Mouse (Mus musculus) gastrocnemius, postnatal 25 days (tissue): ENCODE data around the gene Mphosph9. TPM values are rescaled to one million over a fixed set of nuclear protein-coding genes. Genes with fewer than 3 reads are reported as not detected.

Source experiments
- DNase-seq: peaks from one replicate; pipeline ENCODE4 v3.0.0; 2022
- total RNA-seq, 2 experiments: library from RNA; stranded (reverse); gene quantifications; 1 replicate in 1 of 2; 2 replicates in 1 of 2; pipeline ENCODE4 v1.2.3; 2021

Gene Mphosph9
- total RNA-seq, 2 experiments from 2014 or later: 2.5 to 2.8 TPM

- DNase-seq: no peak
Measured at GRCm38 (mm10) chr5:124267652-124268051, 60.1 kb downstream of the Mphosph9 start.

GRCm38 (mm10) chr5:124266821-124267220, 61.0 kb downstream of the Mphosph9 start:
- no peak for DNase-seq

DNA sequence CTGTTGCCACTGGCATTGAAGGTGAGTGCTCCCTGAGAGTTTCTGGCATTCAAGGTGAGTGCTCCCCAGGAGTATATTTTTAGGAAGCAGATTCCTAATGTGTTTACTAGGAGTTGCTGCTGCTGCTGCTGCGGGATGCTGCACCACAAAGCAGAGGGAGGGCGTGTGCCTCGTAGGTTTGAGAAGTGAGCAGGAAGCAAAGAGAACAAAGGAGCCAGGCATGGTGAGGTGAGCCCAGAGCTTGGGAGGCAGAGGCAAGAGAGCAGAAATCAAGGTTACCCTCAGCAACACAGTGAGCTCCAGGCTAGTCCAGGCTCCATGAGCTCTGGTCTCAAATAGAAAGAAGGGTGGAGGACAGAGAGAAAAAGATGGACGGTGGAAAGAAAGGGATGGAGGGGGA, 64.5 kb downstream of the Mphosph9 start:
- no peak for DNase-seq

DNA sequence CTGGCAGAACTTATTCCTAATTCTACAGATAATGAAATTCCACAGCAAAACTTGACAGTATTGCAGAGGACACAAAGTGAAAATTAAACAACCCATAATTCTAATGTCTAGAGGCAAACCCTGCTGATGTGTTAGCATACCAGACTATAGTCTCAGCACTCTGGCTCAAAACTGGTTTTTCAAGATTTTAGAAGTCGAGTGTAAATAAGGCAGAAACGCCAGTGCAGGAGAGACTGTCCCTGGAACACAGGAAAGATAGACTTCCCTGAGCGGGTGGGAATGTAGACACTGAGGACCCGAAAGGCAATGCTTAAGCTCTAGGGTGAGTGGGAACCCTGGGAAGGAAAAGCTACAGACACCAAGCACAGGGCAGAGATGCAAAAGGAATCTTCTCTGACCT, 65.7 kb downstream of the Mphosph9 start:
- no peak for DNase-seq

DNA sequence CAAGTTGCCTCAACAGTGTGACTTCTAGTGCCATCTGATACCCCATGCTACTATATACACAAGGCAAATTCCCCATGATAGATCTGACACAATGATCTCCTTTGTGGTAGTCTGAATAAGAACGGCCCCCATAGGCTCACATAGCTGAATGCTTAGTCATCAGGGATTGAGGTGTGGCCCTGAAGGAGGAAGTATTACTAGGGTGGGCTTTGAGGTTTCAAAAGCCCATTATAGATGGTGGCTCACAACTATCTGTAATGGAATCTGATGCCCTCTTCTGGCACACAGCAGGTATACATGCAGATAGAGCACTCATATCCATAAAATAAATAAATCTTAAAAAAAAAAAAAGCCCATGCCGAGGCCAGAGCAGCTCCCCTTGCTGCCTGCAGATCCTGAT, 68.6 kb downstream of the Mphosph9 start:
- no peak for DNase-seq

GRCm38 (mm10) chr5:124258026-124258425, 69.7 kb downstream of the Mphosph9 start:
- DNase-seq: no peak

DNA sequence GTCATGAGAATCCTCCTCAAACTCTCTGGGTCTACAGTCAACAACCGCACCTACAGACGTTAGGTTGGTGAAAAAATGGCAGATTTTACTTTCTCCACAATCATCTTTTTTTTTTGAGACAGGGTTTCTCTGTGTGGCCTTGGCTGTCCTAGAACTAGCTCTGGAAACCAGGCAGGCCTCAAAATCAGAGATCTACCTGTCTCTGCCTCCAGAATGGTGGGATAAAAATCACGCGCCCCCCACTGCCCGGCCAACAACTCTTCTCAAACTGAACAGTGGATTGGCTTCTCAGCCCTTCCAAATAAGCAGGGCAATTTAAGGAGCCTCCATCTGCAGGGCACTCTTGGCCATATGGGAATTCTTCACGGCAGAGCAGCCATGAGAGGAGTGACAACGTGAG, 72.6 kb downstream of the Mphosph9 start:
- no peak for DNase-seq

- no peak for DNase-seq
Measured at GRCm38 (mm10) chr5:124253555-124253954, 74.2 kb downstream of the Mphosph9 start.

DNA sequence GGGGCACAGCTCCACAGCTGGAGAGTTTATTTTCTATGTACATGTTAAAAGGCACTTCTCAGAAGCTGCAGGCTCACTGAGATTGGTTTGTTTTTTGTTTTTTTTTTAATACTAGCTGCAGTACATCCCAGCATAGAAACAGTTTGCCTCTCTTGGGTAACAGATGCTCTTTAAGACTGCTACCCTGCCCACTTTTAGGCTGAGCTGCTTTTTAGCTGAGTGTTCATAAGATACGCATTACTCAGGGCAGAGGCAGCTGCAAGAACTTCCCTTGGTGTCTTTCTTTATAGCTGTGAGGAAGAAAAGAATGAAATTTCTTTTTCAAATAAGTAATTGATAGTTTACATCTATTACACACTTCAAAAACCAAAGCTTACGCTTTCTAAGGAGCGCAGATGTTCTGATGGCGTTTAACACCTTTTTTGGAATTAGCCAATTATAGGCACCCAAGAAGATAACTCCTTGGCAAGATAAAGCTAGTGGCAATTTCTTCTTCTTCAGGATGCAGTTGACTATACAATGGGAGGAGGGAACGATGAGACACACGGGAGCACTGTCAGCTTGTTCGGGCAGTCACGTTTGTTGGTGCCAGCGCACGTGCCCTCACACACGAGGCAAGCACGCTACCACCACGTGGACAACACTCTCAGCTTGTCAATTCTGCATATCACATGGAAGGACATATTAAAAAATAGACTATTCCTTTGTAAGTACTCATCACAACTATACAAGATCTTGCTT, 75.0 kb downstream of the Mphosph9 start:
- no peak for DNase-seq

GRCm38 (mm10) chr5:124251070-124251469, 76.7 kb downstream of the Mphosph9 start:
- no peak for DNase-seq

- DNase-seq: peak; percentile 57
Measured at GRCm38 (mm10) chr5:124249614-124250591, 77.9 kb downstream of the Mphosph9 start, which contains the start of gene Pitpnm2. Pitpnm2 (minus strand) TSS chr5:124249760.

DNA sequence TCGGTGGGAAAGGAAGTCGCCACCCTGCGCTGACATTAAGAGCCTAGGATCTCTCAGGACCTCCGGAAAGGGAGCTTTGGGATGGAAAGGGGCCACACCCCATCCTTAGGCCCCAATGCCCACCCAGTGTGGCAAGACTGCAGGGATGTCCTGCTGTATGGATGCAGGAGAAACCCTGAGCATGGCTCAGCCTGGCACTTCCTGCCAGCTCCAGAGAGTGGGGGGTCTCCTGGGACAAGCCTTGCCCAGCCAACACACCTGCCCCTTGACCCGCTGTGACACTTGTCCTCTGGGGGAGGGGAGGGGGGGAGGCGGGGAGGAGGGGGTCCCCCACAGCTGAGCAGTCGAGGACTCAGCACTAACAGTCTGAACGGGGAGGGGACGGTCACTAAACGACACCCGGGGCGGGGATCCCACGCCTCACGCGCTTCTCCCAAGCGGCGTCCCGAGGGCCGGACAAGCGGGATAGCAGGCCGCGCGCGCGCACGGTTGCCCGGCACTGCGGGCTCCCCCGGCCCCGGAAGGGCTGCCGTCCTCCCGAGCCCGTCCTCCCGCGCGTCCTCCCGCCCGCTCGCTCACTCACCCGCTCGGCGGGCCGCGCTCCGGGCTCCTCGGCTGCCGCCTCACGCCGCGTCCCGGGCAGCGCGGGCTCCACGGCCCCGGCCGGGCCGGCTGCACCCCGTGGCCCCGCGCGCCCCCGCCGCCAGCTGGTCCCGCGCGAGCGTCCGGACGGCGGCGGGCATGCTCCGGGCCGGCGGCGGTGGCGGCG, 78.7 kb downstream of the Mphosph9 start:
- DNase-seq: peak; percentile 66

GRCm38 (mm10) chr5:124247986-124248626, 79.7 kb downstream of the Mphosph9 start:
- peak; percentile 28 for DNase-seq

DNA sequence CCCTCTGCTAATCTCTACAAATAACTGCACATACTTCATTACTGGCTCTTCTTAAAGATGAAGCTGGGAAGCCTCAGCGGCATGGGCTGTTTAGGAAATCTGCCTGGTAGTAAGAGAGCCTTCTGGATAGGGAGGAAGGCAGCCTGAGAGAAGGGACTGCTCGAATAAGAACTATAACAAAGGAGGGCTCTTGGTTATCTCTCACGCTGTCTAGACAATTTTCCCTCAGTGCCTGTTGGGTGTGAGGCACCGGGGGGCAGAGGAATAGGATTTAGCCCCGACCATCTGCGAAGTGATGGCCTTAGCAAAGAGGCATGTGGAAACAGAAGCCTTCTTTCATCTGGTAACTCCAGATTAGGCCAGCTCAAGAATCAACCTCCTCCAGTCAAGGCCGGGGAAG, 80.5 kb downstream of the Mphosph9 start:
- DNase-seq: no peak

GRCm38 (mm10) chr5:124244885-124245284, 82.9 kb downstream of the Mphosph9 start:
- DNase-seq: no peak

- no peak for DNase-seq
Measured at GRCm38 (mm10) chr5:124244449-124244848, 83.3 kb downstream of the Mphosph9 start.

- DNase-seq: no peak
Measured at GRCm38 (mm10) chr5:124243236-124243901, 84.4 kb downstream of the Mphosph9 start.

DNA sequence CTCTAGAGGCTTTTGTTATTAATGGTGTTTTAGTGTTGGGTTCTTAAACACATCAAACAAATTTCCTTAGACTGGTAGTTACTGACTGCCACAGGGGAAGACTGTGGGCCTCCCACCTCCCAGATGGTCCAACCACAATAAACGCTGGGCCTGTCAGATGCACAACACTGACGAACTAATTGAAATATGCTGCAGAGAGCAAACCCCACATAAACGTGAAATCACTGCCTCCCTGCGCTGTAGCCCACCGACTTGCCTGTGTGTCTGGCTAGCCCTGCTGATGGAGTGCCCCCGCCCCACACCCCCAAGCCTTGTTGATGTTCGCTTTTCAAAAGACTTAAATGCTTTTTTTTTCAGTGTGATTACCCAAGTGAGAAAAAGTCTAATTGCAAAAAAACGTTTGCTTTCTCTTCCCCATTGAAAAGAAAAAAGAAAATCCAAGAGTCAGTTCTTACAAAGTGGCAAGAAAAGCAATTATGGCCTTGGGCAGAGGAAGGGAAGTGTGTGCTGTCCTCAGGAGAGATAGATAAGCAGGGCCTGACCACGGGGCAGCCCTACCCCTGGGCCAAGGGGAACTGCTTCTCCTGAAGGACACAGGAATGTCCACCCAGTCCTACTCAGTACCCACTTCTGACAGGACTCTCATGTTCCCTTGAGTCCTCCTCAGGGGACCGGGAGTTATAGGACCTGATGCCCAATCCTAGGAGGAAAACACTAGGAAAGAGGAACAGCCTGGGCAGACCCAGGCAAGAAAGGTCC, 85.9 kb downstream of the Mphosph9 start:
- DNase-seq: no peak

DNA sequence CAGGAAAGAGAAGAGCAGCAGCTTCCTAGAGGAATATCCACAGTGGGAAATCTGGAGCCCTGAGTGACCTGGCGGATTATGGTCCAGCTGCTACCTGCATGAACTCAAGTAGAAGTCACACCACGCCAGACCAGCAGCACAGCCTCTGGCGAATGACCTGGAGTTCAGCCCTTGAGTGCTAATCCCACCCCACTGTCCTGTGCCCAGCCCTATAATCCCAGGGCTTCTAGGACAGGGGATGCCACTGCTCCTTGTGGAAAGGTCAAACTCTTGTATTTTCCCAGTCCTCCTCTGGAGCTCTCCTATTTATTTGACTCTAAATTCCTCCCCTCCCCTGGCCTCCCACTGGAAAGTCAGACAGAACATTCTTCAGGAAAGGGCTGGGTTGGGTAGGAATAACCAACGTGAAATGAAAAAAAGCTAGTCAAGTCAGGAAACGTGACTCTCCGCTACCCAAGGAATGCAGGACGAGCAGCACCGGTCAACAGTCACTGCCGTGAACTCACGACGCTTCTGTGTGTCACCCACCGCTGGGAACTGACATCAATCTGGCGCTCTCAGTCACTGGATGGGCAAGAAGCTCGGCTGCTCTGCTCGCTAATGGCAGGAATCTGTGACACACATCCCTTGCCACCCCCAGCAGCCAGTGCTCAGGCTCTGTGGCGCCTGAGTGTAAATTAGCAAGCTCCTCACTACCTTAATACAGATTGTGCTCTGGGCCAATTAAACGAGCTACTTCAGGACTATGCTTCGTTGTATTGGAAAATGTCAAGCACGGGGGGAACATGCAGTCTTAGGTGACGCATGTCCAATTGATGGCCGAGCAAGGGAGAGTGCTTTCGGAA, 86.7 kb downstream of the Mphosph9 start:
- DNase-seq: no peak
